19 mouse cellular contexts compared by ENCODE assay signal in the genomic region with DNA sequence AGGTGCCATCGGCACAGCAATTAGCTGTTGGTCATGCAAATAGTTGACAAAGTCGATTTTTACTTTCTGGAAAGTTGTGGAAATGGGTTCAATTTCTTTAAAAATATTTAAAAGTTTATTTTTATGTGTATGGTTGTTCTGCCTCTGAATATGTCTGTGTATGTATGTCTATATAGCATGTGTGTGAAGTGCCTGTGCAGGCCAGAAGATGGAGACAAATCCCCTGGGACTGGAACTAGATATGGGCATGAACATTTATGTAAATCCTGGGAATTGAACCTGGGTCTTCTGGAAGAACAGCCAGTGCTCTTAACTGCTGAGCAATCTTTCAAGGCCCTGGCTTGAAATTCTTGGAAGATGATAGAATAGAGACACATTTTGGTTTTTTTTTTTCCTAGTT.
DNase-seq lines count a peak whose midpoint lies in the region; ATAC-seq and TF ChIP-seq lines count a peak whose summit lies in the region.
"Had no signal": no experiment of that assay in that cellular context is flagged by ENCODE, and none has a peak within 500 bp of the region (broad histone marks: within the 10 kb centered on the region; RNA-seq: fewer than 3 reads in every experiment).

No protein-coding gene starts in this region.

- no peak overlapping the region for H3K27ac ChIP-seq in heart, postnatal 0 days (ENCODE audit: low read depth)
- no peak overlapping the region for H3K27ac ChIP-seq in lung, postnatal 0 days (ENCODE audit: low read length)
- H3K27ac ChIP-seq: embryonic facial prominence, embryonic 12.5 days; hindbrain, embryonic 15.5 days; limb, embryonic 15.5 days; midbrain, embryonic 15.5 days; stomach, embryonic 15.5 days had no signal

- H3K4me3 ChIP-seq in heart, postnatal 0 days (ENCODE audit: low read depth, low read length), result no peak overlapping the region
- H3K4me3 ChIP-seq in lung, postnatal 0 days (ENCODE audit: low read depth, low read length), result no peak overlapping the region
- H3K4me3 ChIP-seq: embryonic facial prominence, embryonic 12.5 days; hindbrain, embryonic 15.5 days; limb, embryonic 15.5 days; midbrain, embryonic 15.5 days; stomach, embryonic 15.5 days had no signal

- H3K4me2 ChIP-seq in heart, postnatal 0 days (ENCODE audit: low read depth, low read length), result no peak overlapping the region
- H3K4me2 ChIP-seq in lung, postnatal 0 days (replicated peaks; ENCODE audit: low read depth, low read length), result no peak overlapping the region
- H3K4me2 ChIP-seq: embryonic facial prominence, embryonic 12.5 days; hindbrain, embryonic 15.5 days; limb, embryonic 15.5 days; midbrain, embryonic 15.5 days; stomach, embryonic 15.5 days had no signal

- CTCF ChIA-PET in Patski (lab: Charles Lee), result interaction anchor here (1.4 kb wide), 1 partner anchor 25 kb away, joined by 4 read pairs; no protein-coding TSS in a partner anchor

- TF ChIP-seq EP300 in heart, postnatal 0 days (IDR thresholded peaks at IDR 0.05; ENCODE audit: low read depth), result no peak
- TF ChIP-seq EP300 in lung, postnatal 0 days (IDR thresholded peaks at IDR 0.05), result no peak

- in situ Hi-C loops in Patski (cut with MboI; ENCODE audit: low pct_unique_long_range_greater_than_20kb), result no loop called here

- no peak overlapping the region for H3K9ac ChIP-seq in heart, postnatal 0 days (replicated peaks; ENCODE audit: low read depth, low read length)
- no peak overlapping the region for H3K9ac ChIP-seq in lung, postnatal 0 days (replicated peaks; ENCODE audit: low read depth)
- H3K9ac ChIP-seq: embryonic facial prominence, embryonic 12.5 days; hindbrain, embryonic 15.5 days; limb, embryonic 15.5 days; midbrain, embryonic 15.5 days; stomach, embryonic 15.5 days had no signal

- no peak for DNase-seq in heart, postnatal 0 days (ENCODE audit: low spot score)
- no peak for DNase-seq in heart, postnatal 14 days
- no peak for DNase-seq in lung, postnatal 0 days (ENCODE audit: low spot score)
- DNase-seq in lung, postnatal 36 days, result no peak
- no peak for DNase-seq in Patski (ENCODE audit: low read depth, low spot score)
- DNase-seq in MN1 (ENCODE audit: low spot score), result no peak
- DNase-seq in right cerebral cortex, adult 2 months (ENCODE audit: low spot score in 2 of 2), result no peak
- DNase-seq: cerebellum, postnatal 10 days; heart, postnatal 10 days; kidney, adult 8-10 months; kidney, postnatal 4 days; lung, adult 18-20 months; right cerebral cortex, postnatal 14 days had no signal

- WGBS in heart, postnatal 0 days, result 84% methylated on average over 2 of the region's 2 CpGs
- 83% methylated on average over 2 of the region's 2 CpGs for WGBS in lung, postnatal 0 days

- peak; percentile 22; the same call in 1 of the 2 replicates for TF ChIP-seq CTCF in heart, postnatal 0 days (IDR thresholded peaks at IDR 0.05; ENCODE audit: low read depth)
- TF ChIP-seq CTCF in lung, postnatal 0 days (IDR thresholded peaks at IDR 0.05), result peak; percentile 42
- TF ChIP-seq CTCF in Patski (IDR thresholded peaks at IDR 0.05), result peak; percentile 63

- no peaks in the 10 kb centered on the region for H3K27me3 ChIP-seq in heart, postnatal 0 days (ENCODE audit: control insufficient read depth, insufficient read depth, low read length)
- H3K27me3 ChIP-seq in lung, postnatal 0 days (replicated peaks; ENCODE audit: insufficient read depth, low read length), result no peaks in the 10 kb centered on the region; the same call in 1 of the 2 replicates
- H3K27me3 ChIP-seq in Patski, result peaks cover 13% of the 10 kb centered on the region
- H3K27me3 ChIP-seq: embryonic facial prominence, embryonic 12.5 days; hindbrain, embryonic 15.5 days; limb, embryonic 15.5 days; midbrain, embryonic 15.5 days; stomach, embryonic 15.5 days had no signal

- POLR2A ChIA-PET in Patski (lab: Charles Lee), result no interaction called here

- no peaks in the 10 kb centered on the region for H3K4me1 ChIP-seq in heart, postnatal 0 days (ENCODE audit: control insufficient read depth, insufficient read depth)
- H3K4me1 ChIP-seq in lung, postnatal 0 days (ENCODE audit: insufficient read depth, low read depth, low read length), result no peaks in the 10 kb centered on the region
- H3K4me1 ChIP-seq: embryonic facial prominence, embryonic 12.5 days; hindbrain, embryonic 15.5 days; limb, embryonic 15.5 days; midbrain, embryonic 15.5 days; stomach, embryonic 15.5 days had no signal

- H3K36me3 ChIP-seq in heart, postnatal 0 days (replicated peaks; ENCODE audit: control insufficient read depth, insufficient read depth, low read length), result no peaks in the 10 kb centered on the region
- H3K36me3 ChIP-seq in lung, postnatal 0 days (ENCODE audit: insufficient read depth, low read length), result no peaks in the 10 kb centered on the region
- H3K36me3 ChIP-seq: embryonic facial prominence, embryonic 12.5 days; hindbrain, embryonic 15.5 days; limb, embryonic 15.5 days; midbrain, embryonic 15.5 days; stomach, embryonic 15.5 days had no signal

- intact Hi-C loops in heart, postnatal 14 days (cut with DNase I), result no loop called here

- H3K9me3 ChIP-seq in heart, postnatal 0 days (replicated peaks; ENCODE audit: control insufficient read depth, low read length), result no peaks in the 10 kb centered on the region
- no peaks in the 10 kb centered on the region for H3K9me3 ChIP-seq in lung, postnatal 0 days (ENCODE audit: low read length)
- H3K9me3 ChIP-seq: embryonic facial prominence, embryonic 12.5 days; hindbrain, embryonic 15.5 days; limb, embryonic 15.5 days; midbrain, embryonic 15.5 days; stomach, embryonic 15.5 days had no signal

- ATAC-seq in heart, postnatal 0 days (ENCODE audit: insufficient read depth, low read depth), result no peak
- no peak for ATAC-seq in lung, postnatal 0 days
- no peak for ATAC-seq in Patski
- ATAC-seq: CD4-positive, CD25-positive, alpha-beta regulatory T cell, adult 4 months; midbrain, embryonic 15.5 days had no signal
